Mouse (Mus musculus) intestine, embryonic 16.5 days (tissue): ENCODE data around the gene Plekhg2. TPM values are rescaled to one million over a fixed set of nuclear protein-coding genes. Genes with fewer than 3 reads are reported as not detected.

Experiments
- ATAC-seq: fragments of 200-750 bp; cut with Nextera tagmentation; 2 replicates; pipeline ENCODE4 v1.8.0; 2017; ENCODE audit warnings: moderate TSS enrichment, moderate library complexity
- H3K27ac ChIP-seq: fragments of 300-500 bp; sonication (generic); 2 replicates; pipeline ENCODE4 v1.5.1; 2014; ENCODE audit warnings: mild to moderate bottlenecking, low read length
- H3K27me3 ChIP-seq: fragments of 300-500 bp; sonication (generic); replicated peaks from 2 replicates; pipeline ENCODE4 v1.6.1; 2014; ENCODE audit warnings: low read length, control low read depth, mixed read lengths; ENCODE audit not compliant: control insufficient read depth, insufficient read depth
- H3K36me3 ChIP-seq: fragments of 300-500 bp; sonication (generic); 2 replicates; pipeline ENCODE4 v1.6.1; 2014; ENCODE audit warnings: low read length, control low read depth; ENCODE audit not compliant: control insufficient read depth, insufficient read depth
- H3K4me1 ChIP-seq: fragments of 300-500 bp; sonication (generic); 2 replicates; pipeline ENCODE4 v1.6.1; 2014; ENCODE audit warnings: low read length, control low read depth, mixed read lengths; ENCODE audit not compliant: control insufficient read depth, insufficient read depth
- H3K4me2 ChIP-seq: fragments of 300-500 bp; sonication (generic); 2 replicates; pipeline ENCODE4 v1.6.1; 2014; ENCODE audit warnings: low read depth, low read length, control low read depth
- H3K4me3 ChIP-seq: fragments of 300-500 bp; sonication (generic); 2 replicates; pipeline ENCODE4 v1.5.1; 2014; ENCODE audit warnings: mild to moderate bottlenecking, low read length
- H3K9ac ChIP-seq: fragments of 300-500 bp; sonication (generic); 2 replicates; pipeline ENCODE4 v1.6.1; 2014; ENCODE audit warnings: low read depth, low read length
- H3K9me3 ChIP-seq: fragments of 300-500 bp; sonication (generic); 2 replicates; pipeline ENCODE4 v1.6.1; 2016; ENCODE audit warnings: low read length, control low read depth; ENCODE audit not compliant: control insufficient read depth
- WGBS: fragments of 180-500 bp; shearing (Covaris S2); extraction: QIAGEN DNeasy Blood & Tissue Kit; methylation state at CpG from one replicate; pipeline ENCODE4 v1.1.7; 2014; 5-methylcytosine and 5-hydroxymethylcytosine counted together
- polyA plus RNA-seq: library from polyadenylated mRNA; unstranded; fragments of >200 nt; fragmentation: Nextera tagmentation; extraction: Ambion mirVana; gene quantifications from 2 replicates; pipeline ENCODE4 v1.2.1, GENCODE M21; 2015

The Plekhg2 gene
- polyA plus RNA-seq, 1 experiment from 2014 or later, result 37.9 TPM

- peak overlapping the region; percentile 99 for H3K27ac ChIP-seq
- H3K4me2 ChIP-seq, result peak overlapping the region; percentile 62
- ATAC-seq, result peak; percentile 43
- no peaks in the 10 kb centered on the region for H3K27me3 ChIP-seq
- under 1% methylated on average over 53 of the region's 53 CpGs for WGBS
- H3K36me3 ChIP-seq, result no peaks in the 10 kb centered on the region
- peak overlapping the region; percentile 98 for H3K9ac ChIP-seq
- no peaks in the 10 kb centered on the region for H3K9me3 ChIP-seq
- peaks cover 52% of the 10 kb centered on the region for H3K4me1 ChIP-seq
- peak overlapping the region; percentile 84 for H3K4me3 ChIP-seq
Measured at GRCm38 (mm10) chr7:28378769-28379651, 6.6 kb upstream of the Plekhg2 start.

- Histone ChIP-seq H3K4me3 (peak overlapping the region; percentile 84), H3K9me3 (no peaks in the 10 kb centered on the region), H3K4me1 (peaks cover 48% of the 10 kb centered on the region), H3K4me2 (peak overlapping the region; percentile 62), H3K27me3 (no peaks in the 10 kb centered on the region), H3K36me3 (no peaks in the 10 kb centered on the region), H3K27ac (peak overlapping the region; percentile 99), H3K9ac (peak overlapping the region; percentile 98)
- WGBS, result 25% methylated on average over 32 of the region's 32 CpGs
- 0 out of 2 replicates have a peak, but pooled peaks have one; percentile 5 for ATAC-seq
Measured at GRCm38 (mm10) chr7:28378066-28378690, 5.8 kb upstream of the Plekhg2 start.

- no peak for ATAC-seq
- Histone ChIP-seq H3K9ac (peak overlapping the region; percentile 98), H3K36me3 (no peaks in the 10 kb centered on the region), H3K4me3 (peak overlapping the region; percentile 84), H3K27me3 (no peaks in the 10 kb centered on the region), H3K27ac (peak overlapping the region; percentile 99), H3K4me2 (peak overlapping the region; percentile 62), H3K4me1 (peaks cover 41% of the 10 kb centered on the region), H3K9me3 (no peaks in the 10 kb centered on the region)
- WGBS, result 60% methylated on average over 18 of the region's 18 CpGs
Measured at GRCm38 (mm10) chr7:28377190-28378065, 5.0 kb upstream of the Plekhg2 start.

- Histone ChIP-seq H3K27ac (peak overlapping the region; percentile 97), H3K27me3 (no peaks in the 10 kb centered on the region), H3K4me3 (peak overlapping the region; percentile 84), H3K9me3 (no peaks in the 10 kb centered on the region), H3K9ac (peak overlapping the region; percentile 60), H3K4me2 (peak overlapping the region; percentile 62), H3K36me3 (no peaks in the 10 kb centered on the region), H3K4me1 (peaks cover 32% of the 10 kb centered on the region)
- 3% methylated on average over 30 of the region's 30 CpGs for WGBS
- ATAC-seq, result peak; percentile 25
Measured at GRCm38 (mm10) chr7:28376011-28376771, 3.8 kb upstream of the Plekhg2 start.

DNA sequence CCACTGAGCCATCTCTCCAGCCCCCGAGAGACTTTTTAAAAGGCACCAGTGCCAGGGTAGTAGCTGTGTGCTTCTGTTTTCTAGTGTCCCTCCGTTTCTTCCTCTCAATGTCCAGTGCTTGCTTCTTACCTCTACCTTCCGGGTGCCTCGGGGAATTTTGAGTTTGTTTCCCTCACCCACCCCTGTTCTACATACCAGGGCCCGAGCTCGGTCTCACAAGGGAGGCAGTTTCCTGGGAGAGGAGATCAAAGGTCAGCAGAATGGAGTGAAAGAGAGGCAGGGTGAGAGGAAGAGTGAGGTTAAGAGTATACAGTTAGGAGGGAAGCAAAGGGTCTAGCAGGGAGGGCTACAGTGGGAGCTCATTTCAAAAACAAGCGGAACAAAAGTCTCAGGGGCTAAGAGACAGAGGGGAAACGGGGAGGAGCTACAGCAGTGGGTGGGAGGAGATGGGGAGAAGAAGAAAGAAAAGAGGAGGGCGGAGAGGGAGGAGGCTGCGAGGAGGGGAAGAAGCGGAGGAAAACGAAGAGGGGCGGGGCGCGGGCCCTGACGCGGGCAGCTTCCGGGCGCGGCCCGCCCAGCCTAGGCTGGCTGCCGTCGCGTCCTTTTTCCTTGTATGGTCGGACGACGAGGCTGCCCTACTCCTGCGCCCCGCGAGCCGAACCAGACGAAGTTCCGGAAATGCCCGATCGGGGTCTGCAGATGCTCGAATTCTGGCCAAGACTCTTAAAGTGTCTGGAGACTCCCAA is 3.0 kb upstream of the Plekhg2 start:
- Histone ChIP-seq H3K4me2 (peak overlapping the region; percentile 62), H3K36me3 (no peaks in the 10 kb centered on the region), H3K27me3 (no peaks in the 10 kb centered on the region), H3K9me3 (no peaks in the 10 kb centered on the region), H3K4me3 (peak overlapping the region; percentile 84), H3K4me1 (peaks cover 33% of the 10 kb centered on the region), H3K9ac (peak overlapping the region; percentile 74), H3K27ac (peak overlapping the region; percentile 97)
- 1% methylated on average over 30 of the region's 36 CpGs for WGBS
- peak; percentile 45 for ATAC-seq

- no peaks in the 10 kb centered on the region for H3K9me3 ChIP-seq
- H3K27me3 ChIP-seq, result no peaks in the 10 kb centered on the region
- H3K4me2 ChIP-seq, result peak overlapping the region; percentile 62
- ATAC-seq, result no peak
- no peaks in the 10 kb centered on the region for H3K36me3 ChIP-seq
- H3K4me1 ChIP-seq, result peaks cover 36% of the 10 kb centered on the region
- peak overlapping the region; percentile 84; the same call in 1 of the 2 replicates for H3K4me3 ChIP-seq
- H3K9ac ChIP-seq, result peak overlapping the region; percentile 74
- 62% methylated on average over 10 of the region's 10 CpGs for WGBS
- H3K27ac ChIP-seq, result peak overlapping the region; percentile 97
Measured at GRCm38 (mm10) chr7:28374647-28375046, 2.2 kb upstream of the Plekhg2 start.

DNA sequence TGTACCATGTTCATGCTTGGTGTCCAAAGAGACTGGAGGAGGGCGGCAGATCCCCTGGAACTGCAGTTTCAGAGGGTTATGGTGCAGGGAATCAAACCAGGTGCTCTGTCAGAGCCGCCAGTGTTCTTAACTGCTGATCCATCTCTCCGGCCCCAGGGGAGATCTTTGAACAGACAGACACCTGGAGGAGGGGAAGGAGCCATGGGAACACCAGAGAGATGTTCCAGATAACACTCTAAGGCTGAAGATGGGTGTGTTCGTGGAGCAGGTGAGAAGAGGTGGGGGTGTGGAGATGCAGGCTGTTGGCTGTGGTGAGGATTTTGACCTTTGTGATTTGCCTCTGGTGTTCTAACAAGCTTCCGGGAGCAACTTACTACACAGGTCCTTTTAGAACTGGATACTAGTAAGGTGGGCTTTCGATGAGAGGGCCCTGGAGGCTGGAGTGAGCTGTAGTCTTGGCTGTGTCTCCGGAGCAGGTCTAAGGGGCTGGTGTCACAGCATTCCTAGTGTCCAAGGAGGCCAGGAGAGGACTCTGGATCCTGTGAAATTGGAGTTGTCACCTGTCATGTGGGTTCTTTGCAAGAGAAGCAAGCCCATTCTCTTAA is 1.6 kb upstream of the Plekhg2 start:
- H3K27ac ChIP-seq, result peak overlapping the region; percentile 97
- H3K4me2 ChIP-seq, result no peak overlapping the region; the same call in 1 of the 2 replicates
- 65% methylated on average over 7 of the region's 7 CpGs for WGBS
- no peak for ATAC-seq
- H3K36me3 ChIP-seq, result no peaks in the 10 kb centered on the region
- no peaks in the 10 kb centered on the region for H3K9me3 ChIP-seq
- H3K4me1 ChIP-seq, result peaks cover 35% of the 10 kb centered on the region
- peak overlapping the region; percentile 49 for H3K9ac ChIP-seq
- no peak overlapping the region for H3K4me3 ChIP-seq
- no peaks in the 10 kb centered on the region for H3K27me3 ChIP-seq

- H3K4me1 ChIP-seq, result peaks cover 34% of the 10 kb centered on the region
- WGBS, result under 1% methylated on average over 9 of the region's 9 CpGs
- no peaks in the 10 kb centered on the region for H3K27me3 ChIP-seq
Measured at GRCm38 (mm10) chr7:28373131-28373581, 757 bp upstream of the Plekhg2 start.

More at GRCm38 (mm10) chr7:28373131-28373581, 757 bp upstream of the Plekhg2 start:
- ATAC-seq, result peak; percentile 0
- Histone ChIP-seq H3K27ac (peak overlapping the region; percentile 87), H3K4me2 (peak overlapping the region; percentile 51), H3K9me3 (no peaks in the 10 kb centered on the region), H3K4me3 (peak overlapping the region; percentile 83), H3K36me3 (no peaks in the 10 kb centered on the region), H3K9ac (peak overlapping the region; percentile 60)
